Mouse (Mus musculus): ENCODE measurements around the gene Vps9d1.

- TF ChIP-seq CTCF (conservative IDR thresholded peaks at IDR 0.05; ENCODE audit: low read length) (no peak), POU5F1 (IDR thresholded peaks at IDR 0.05; ENCODE audit: borderline replicate concordance, low read length) (no peak)
Measured at GRCm38 (mm10) chr8:123279828-123280227, 25.7 kb upstream of the Vps9d1 start.
